Mouse (Mus musculus): ENCODE data around the gene Slc16a8. TPM values are rescaled to one million over a fixed set of nuclear protein-coding genes. Genes with fewer than 3 reads are reported as not detected.

Gene Slc16a8
- polyA plus RNA-seq, 1 experiment from 2014 or later, result 0.13 TPM

- WGBS, result 91% methylated on average over 12 of the region's 12 CpGs
- TF ChIP-seq CTCF (IDR thresholded peaks at IDR 0.05), result no peak
- TF ChIP-seq EP300 (IDR thresholded peaks at IDR 0.05), result no peak
- ATAC-seq (no peak), DNase-seq (ENCODE audit: low spot score) (no peak)
- Histone ChIP-seq H3K4me2 (replicated peaks; ENCODE audit: low read depth, low read length) (no peak overlapping the region), H3K9ac (replicated peaks; ENCODE audit: low read depth) (no peak overlapping the region), H3K9me3 (ENCODE audit: low read length) (no peaks in the 10 kb centered on the region), H3K36me3 (ENCODE audit: insufficient read depth, low read length) (no peaks in the 10 kb centered on the region), H3K27me3 (replicated peaks; ENCODE audit: insufficient read depth, low read length) (no peaks in the 10 kb centered on the region), H3K27ac (ENCODE audit: low read length) (no peak overlapping the region), H3K4me1 (ENCODE audit: insufficient read depth, low read depth, low read length) (no peaks in the 10 kb centered on the region), H3K4me3 (ENCODE audit: low read depth, low read length) (no peak overlapping the region)
Measured at GRCm38 (mm10) chr15:79289441-79289840, 34.9 kb upstream of the Slc16a8 start.

- H3K4me1 ChIP-seq (ENCODE audit: insufficient read depth, low read depth, low read length), result no peaks in the 10 kb centered on the region
- H3K36me3 ChIP-seq (ENCODE audit: insufficient read depth, low read length), result no peaks in the 10 kb centered on the region
- no peak overlapping the region for H3K27ac ChIP-seq (ENCODE audit: low read length)
- no peak overlapping the region for H3K4me2 ChIP-seq (replicated peaks; ENCODE audit: low read depth, low read length)
- no peaks in the 10 kb centered on the region for H3K9me3 ChIP-seq (ENCODE audit: low read length)
- DNase-seq (ENCODE audit: low spot score) (no peak), ATAC-seq (no peak)
- WGBS, result 76% methylated on average over 3 of the region's 3 CpGs
- H3K4me3 ChIP-seq (ENCODE audit: low read depth, low read length), result no peak overlapping the region
- H3K27me3 ChIP-seq (replicated peaks; ENCODE audit: insufficient read depth, low read length), result no peaks in the 10 kb centered on the region
- no peak overlapping the region for H3K9ac ChIP-seq (replicated peaks; ENCODE audit: low read depth)
- no peak for TF ChIP-seq CTCF (IDR thresholded peaks at IDR 0.05)
- TF ChIP-seq EP300 (IDR thresholded peaks at IDR 0.05), result no peak
Measured at GRCm38 (mm10) chr15:79288387-79288786, 33.8 kb upstream of the Slc16a8 start.

- WGBS, result 88% methylated on average over 7 of the region's 7 CpGs
- no peak overlapping the region for H3K27ac ChIP-seq (ENCODE audit: low read length)
- no peaks in the 10 kb centered on the region for H3K27me3 ChIP-seq (replicated peaks; ENCODE audit: insufficient read depth, low read length)
- H3K9me3 ChIP-seq (ENCODE audit: low read length), result no peaks in the 10 kb centered on the region
- H3K36me3 ChIP-seq (ENCODE audit: insufficient read depth, low read length), result no peaks in the 10 kb centered on the region
- no peaks in the 10 kb centered on the region for H3K4me1 ChIP-seq (ENCODE audit: insufficient read depth, low read depth, low read length)
- H3K9ac ChIP-seq (replicated peaks; ENCODE audit: low read depth), result no peak overlapping the region
- ATAC-seq, result no peak
- no peak overlapping the region for H3K4me2 ChIP-seq (replicated peaks; ENCODE audit: low read depth, low read length)
- no peak for TF ChIP-seq EP300 (IDR thresholded peaks at IDR 0.05)
- no peak for TF ChIP-seq CTCF (IDR thresholded peaks at IDR 0.05)
- no peak for DNase-seq (ENCODE audit: low spot score)
- H3K4me3 ChIP-seq (ENCODE audit: low read depth, low read length), result no peak overlapping the region
Measured at GRCm38 (mm10) chr15:79287091-79287490, 32.5 kb upstream of the Slc16a8 start.

- Histone ChIP-seq H3K9me3 (ENCODE audit: low read length) (no peaks in the 10 kb centered on the region), H3K27ac (ENCODE audit: low read length) (no peak overlapping the region), H3K4me1 (ENCODE audit: insufficient read depth, low read depth, low read length) (0 out of 2 replicates have a peak, but pooled peaks cover 3% of the 10 kb centered on the region), H3K4me2 (replicated peaks; ENCODE audit: low read depth, low read length) (no peak overlapping the region), H3K4me3 (ENCODE audit: low read depth, low read length) (no peak overlapping the region), H3K36me3 (ENCODE audit: insufficient read depth, low read length) (no peaks in the 10 kb centered on the region), H3K9ac (replicated peaks; ENCODE audit: low read depth) (no peak overlapping the region), H3K27me3 (replicated peaks; ENCODE audit: insufficient read depth, low read length) (no peaks in the 10 kb centered on the region)
- TF ChIP-seq EP300 (IDR thresholded peaks at IDR 0.05) (no peak), CTCF (IDR thresholded peaks at IDR 0.05) (no peak)
- no peak for DNase-seq (ENCODE audit: low spot score)
- ATAC-seq, result no peak
- 85% methylated on average over 7 of the region's 7 CpGs for WGBS
Measured at GRCm38 (mm10) chr15:79286141-79286540, 31.6 kb upstream of the Slc16a8 start.

- 0 out of 2 replicates have a peak, but pooled peaks cover 3% of the 10 kb centered on the region for H3K4me1 ChIP-seq (ENCODE audit: insufficient read depth, low read depth, low read length)
- H3K9ac ChIP-seq (replicated peaks; ENCODE audit: low read depth), result no peak within 1 kb of the TSS
- H3K27me3 ChIP-seq (replicated peaks; ENCODE audit: insufficient read depth, low read length), result no peaks in the 10 kb centered on the region
- no peak within 1 kb of the TSS for H3K4me3 ChIP-seq (ENCODE audit: low read depth, low read length)
- ATAC-seq (peak; percentile 38), DNase-seq (ENCODE audit: low spot score) (peak; percentile 44)
- H3K36me3 ChIP-seq (ENCODE audit: insufficient read depth, low read length), result no peaks in the 10 kb centered on the region
- H3K9me3 ChIP-seq (ENCODE audit: low read length), result no peaks in the 10 kb centered on the region
- TF ChIP-seq CTCF (IDR thresholded peaks at IDR 0.05) (no peak), EP300 (IDR thresholded peaks at IDR 0.05) (no peak)
- 55% methylated on average over 10 of the region's 10 CpGs for WGBS
- no peak within 1 kb of the TSS for H3K4me2 ChIP-seq (replicated peaks; ENCODE audit: low read depth, low read length)
- no peak within 1 kb of the TSS for H3K27ac ChIP-seq (ENCODE audit: low read length)
Measured at GRCm38 (mm10) chr15:79285399-79285798, 30.8 kb upstream of the Slc16a8 start, which contains the start of gene Baiap2l2. Gene Baiap2l2, minus strand, starts transcription at chr15:79285537.

GRCm38 (mm10) chr15:79283371-79283770, 28.8 kb upstream of the Slc16a8 start:
- Histone ChIP-seq H3K27ac (ENCODE audit: low read length) (no peak overlapping the region), H3K9me3 (ENCODE audit: low read length) (no peaks in the 10 kb centered on the region), H3K4me2 (replicated peaks; ENCODE audit: low read depth, low read length) (no peak overlapping the region), H3K36me3 (ENCODE audit: insufficient read depth, low read length) (no peaks in the 10 kb centered on the region), H3K4me1 (ENCODE audit: insufficient read depth, low read depth, low read length) (0 out of 2 replicates have a peak, but pooled peaks cover 3% of the 10 kb centered on the region), H3K4me3 (ENCODE audit: low read depth, low read length) (no peak overlapping the region), H3K9ac (replicated peaks; ENCODE audit: low read depth) (no peak overlapping the region), H3K27me3 (replicated peaks; ENCODE audit: insufficient read depth, low read length) (no peaks in the 10 kb centered on the region)
- DNase-seq (ENCODE audit: low spot score) (no peak), ATAC-seq (no peak)
- WGBS, result 79% methylated on average over 4 of the region's 4 CpGs
- no peak for TF ChIP-seq CTCF (IDR thresholded peaks at IDR 0.05)
- no peak for TF ChIP-seq EP300 (IDR thresholded peaks at IDR 0.05)

- Histone ChIP-seq H3K36me3 (ENCODE audit: insufficient read depth, low read length) (no peaks in the 10 kb centered on the region), H3K9ac (replicated peaks; ENCODE audit: low read depth) (no peak overlapping the region), H3K4me3 (ENCODE audit: low read depth, low read length) (no peak overlapping the region), H3K27ac (ENCODE audit: low read length) (no peak overlapping the region), H3K9me3 (ENCODE audit: low read length) (no peaks in the 10 kb centered on the region), H3K27me3 (replicated peaks; ENCODE audit: insufficient read depth, low read length) (no peaks in the 10 kb centered on the region), H3K4me1 (ENCODE audit: insufficient read depth, low read depth, low read length) (0 out of 2 replicates have a peak, but pooled peaks cover 3% of the 10 kb centered on the region), H3K4me2 (replicated peaks; ENCODE audit: low read depth, low read length) (no peak overlapping the region)
- peak; percentile 33 for DNase-seq (ENCODE audit: low spot score)
- TF ChIP-seq EP300 (IDR thresholded peaks at IDR 0.05) (no peak), CTCF (IDR thresholded peaks at IDR 0.05) (no peak)
- 50% methylated on average over 5 of the region's 5 CpGs for WGBS
- ATAC-seq, result peak; percentile 5; the same call in 1 of the 2 replicates
Measured at GRCm38 (mm10) chr15:79282434-79282833, 27.9 kb upstream of the Slc16a8 start.

Data from lung, postnatal 0 days (tissue).